Mouse (Mus musculus): ENCODE measurements around the gene Hcn3.

The Hcn3 gene

DNA sequence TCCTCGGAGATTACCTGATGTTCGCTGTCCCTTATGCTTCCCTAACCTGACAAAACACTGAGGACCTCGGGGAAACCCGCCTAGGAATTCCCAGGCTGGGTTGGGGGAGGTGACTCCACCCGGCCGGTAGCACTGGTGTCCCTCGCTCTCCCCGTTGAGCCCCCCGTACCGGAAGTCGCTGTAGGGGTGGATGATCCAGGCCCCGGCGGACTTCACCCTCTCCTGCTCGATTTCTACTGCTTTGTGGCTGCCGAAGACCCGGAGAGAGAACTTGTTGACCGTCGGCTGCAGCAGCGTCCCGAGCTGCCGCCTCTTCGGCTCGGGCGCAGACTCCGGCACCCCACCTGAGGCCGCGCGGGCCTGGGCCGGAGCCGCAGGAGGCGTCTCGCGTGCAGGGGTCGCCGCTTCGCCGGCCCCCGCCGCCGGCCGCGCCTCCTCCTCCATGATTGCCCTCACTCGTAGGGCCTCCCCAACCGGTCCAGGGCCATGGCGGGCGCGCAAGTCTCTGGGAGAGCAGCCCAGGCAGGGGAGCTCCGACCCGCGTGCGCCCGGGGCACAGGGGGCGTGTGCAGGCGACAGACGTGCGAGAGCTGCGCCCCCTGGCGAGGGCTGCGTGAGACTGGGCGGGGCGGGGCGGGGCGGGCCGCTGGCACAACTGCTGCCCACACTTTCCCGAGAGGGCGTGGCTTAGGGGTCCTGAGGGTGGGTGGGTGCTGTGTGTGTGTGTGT is at the start of gene Hcn3:
Gene Hcn3 (minus strand): TSS at position 581 of the 729 bp plus-strand sequence.
- peak; percentile 94 for DNase-seq (ENCODE audit: low read depth)

GRCm38 (mm10) chr3:89209731-89210130 is 49.7 kb upstream of the Hcn3 start:
- DNase-seq (ENCODE audit: low read depth): no peak

GRCm38 (mm10) chr3:89208736-89209135 is 48.7 kb upstream of the Hcn3 start:
- DNase-seq (ENCODE audit: low read depth): no peak

GRCm38 (mm10) chr3:89208075-89208657 is 48.2 kb upstream of the Hcn3 start:
- DNase-seq (ENCODE audit: low read depth): no peak

DNA sequence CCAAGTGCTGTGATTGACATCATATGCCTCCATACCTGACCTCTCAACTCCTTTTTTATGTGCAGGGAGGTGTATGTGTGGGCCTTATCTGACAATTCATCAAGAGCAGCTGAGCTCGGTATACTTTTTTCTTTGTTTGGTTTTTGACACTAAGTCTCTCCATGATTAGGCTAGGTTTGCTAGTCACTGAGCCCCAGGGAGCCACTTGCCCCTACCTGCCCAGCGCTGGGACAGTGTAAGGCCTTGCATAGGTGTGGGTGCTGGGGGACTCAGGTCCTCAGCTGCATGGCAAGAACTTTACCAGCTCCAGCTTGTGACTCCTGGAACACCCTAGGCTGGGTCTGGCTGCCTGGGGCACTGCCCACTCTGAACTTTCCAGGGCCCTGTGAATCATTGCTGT is 46.7 kb upstream of the Hcn3 start:
- no peak for DNase-seq (ENCODE audit: low read depth)

- no peak for DNase-seq (ENCODE audit: low read depth)
Observed at GRCm38 (mm10) chr3:89206079-89206478, 46.1 kb upstream of the Hcn3 start.

DNA sequence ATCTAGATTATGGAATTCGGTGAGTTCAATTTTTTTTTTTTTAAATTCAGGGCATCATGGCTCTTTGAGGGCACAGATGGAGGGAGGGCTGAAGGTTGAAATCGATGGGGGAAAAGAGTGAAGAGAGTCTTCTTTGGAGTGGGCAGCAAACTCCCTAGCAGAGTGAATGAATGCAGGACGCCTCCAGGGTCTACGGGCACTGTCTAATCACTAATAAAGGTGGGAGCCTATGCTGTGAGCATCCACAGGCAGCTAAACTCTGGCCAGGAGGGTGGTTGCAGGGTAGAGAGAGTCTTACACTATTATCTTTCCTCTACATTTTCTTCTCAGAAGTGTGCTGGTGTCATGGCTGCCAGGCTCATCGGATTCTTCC is 43.1 kb upstream of the Hcn3 start:
- DNase-seq (ENCODE audit: low read depth): no peak

DNA sequence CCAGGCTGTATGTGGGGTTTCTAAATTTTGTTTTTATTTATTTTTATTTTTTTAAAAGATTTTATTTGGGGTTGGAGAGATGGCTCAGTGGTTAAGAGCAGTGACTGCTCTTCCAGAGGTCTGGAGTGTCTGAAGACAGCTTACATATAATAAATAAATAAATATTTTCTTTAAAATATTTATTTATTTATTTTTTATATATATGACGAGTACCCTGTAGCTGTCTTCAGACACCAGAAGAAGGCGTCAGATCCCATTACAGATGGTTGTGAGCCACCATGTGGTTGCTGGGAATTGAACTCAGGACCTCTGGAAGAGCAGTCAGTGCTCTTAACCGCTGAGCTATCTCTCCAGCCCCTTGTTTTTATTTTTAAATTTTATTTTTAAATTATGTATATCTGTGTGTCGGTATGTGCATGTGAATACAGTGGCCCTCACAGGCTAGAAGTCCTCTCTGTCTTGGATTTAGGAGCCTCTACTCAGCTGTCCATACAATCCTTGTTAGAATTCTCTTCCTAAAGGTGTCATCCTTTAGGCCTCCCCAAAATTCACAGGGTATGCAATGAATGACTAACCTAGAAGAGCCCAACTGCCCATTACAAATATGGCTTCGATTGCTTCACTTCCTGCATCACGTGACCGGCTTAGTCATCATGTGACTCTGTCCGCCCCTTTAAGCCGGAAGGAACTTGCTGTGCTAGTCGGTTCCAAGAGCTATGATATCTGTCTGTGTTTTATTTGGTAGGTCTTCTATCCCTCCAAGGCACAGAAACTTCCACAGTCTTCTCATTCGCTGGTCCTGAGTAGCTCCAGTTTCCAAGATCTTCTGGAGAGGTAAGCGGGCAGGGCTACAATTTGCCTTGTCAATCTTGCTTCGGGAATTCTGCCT is 42.5 kb upstream of the Hcn3 start, which contains the start of gene Gba:
Gene Gba (plus strand): TSS at position 676 of the 889 bp plus-strand sequence.
- peak; percentile 96 for DNase-seq (ENCODE audit: low read depth)

DNA sequence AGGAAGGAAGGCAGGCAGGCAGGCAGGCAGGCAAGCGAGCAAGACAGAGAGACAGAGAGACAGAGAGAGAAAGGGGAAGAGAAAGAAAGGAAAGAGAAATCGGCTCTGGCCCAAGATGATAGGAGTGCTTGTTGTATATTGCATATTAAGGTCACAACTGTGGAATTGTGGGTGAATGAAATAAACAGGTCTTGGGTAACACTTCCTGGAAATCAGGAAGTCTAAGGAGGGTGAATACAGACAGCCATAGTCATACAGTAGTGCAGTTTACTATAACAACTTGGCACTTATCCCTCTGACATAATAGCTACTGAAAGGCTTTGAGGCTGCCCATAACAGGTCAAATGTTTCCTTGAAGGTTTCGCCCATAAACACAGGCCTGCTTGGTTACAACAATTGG is 39.8 kb upstream of the Hcn3 start:
- no peak for DNase-seq (ENCODE audit: low read depth)

DNA sequence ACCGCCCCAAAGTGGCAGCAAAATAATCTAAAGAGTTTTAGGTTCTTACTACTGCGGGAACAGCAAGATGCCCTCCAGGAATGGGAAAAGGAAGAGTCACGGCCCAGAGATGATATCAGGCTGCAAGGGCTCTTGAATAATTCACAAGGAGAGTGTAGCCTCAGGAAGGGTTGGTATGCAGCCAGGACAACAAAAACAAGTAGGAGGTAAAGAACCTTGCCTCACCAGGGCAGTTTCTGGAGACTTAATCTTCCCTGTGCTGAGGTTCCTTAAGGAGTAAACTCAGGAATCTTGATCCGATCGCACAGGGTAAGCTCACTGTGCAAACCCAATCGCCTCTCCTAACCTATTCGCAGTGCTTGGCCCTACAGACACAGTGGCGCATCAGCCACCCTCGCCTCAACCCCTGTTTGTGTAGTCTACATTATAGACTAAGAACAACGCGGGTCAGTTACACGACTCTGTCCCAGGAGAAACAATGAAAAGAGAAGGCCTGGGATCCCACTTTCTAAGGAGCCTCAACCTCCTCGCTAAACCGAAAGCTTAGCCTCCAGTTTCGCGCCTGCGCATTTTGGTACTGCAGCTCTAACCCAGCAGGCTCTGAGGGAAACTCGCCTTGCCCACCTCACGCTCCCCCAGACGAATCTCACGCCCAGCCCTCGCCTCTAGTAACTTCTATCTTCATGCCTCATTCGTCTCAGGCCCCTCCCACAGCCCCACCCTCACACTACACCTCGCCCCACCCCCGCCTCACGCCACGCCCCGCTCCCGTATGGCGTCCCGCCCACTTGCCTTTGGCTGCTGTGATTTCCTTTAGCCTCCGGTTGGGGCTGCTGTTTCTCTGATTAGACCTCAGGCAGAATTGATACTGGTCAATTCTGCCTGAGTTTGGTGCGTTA is 36.2 kb upstream of the Hcn3 start:
- DNase-seq (ENCODE audit: low read depth): peak; percentile 93

DNA sequence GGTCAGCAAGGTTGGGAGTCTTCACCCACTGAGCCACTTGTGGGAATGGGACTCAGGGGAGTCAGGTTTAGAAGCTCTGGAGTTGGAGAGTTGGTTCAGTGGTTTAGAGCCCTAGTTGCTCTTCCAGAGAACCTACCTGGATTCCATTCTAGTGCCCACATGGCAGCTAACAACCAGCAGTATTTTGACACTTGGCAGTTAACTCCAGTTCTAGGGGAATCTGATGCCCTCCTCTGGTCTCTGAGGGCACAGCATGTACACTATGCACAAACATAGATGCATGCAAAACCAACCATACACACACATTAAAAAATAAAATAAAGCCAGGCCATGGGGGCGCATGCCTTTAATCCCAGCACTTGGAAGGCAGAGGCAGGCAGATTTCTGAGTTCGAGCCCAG is 33.9 kb upstream of the Hcn3 start:
- DNase-seq (ENCODE audit: low read depth): peak; percentile 83

DNA sequence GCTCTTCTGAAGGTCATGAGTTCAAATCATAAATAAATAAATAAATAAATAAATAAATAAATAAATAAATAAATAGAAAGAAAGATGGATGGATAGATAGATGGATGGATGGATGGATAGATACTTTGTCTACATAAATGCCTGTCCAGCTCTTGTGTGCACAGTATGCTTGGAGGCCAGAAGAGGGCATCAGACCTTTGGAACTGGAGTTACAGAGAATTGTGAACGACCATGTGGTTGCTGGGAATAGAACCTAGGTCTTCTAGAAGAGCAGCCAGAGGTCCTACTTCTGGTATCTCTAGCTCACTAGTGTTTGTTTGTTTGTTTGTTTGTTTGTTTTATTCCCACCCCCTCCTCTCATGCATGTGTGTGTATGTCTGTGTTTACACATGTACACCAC is 33.4 kb upstream of the Hcn3 start:
- DNase-seq (ENCODE audit: low read depth): no peak

- DNase-seq (ENCODE audit: low read depth): peak; percentile 82
Observed at GRCm38 (mm10) chr3:89190436-89190835, 30.4 kb upstream of the Hcn3 start.

DNA sequence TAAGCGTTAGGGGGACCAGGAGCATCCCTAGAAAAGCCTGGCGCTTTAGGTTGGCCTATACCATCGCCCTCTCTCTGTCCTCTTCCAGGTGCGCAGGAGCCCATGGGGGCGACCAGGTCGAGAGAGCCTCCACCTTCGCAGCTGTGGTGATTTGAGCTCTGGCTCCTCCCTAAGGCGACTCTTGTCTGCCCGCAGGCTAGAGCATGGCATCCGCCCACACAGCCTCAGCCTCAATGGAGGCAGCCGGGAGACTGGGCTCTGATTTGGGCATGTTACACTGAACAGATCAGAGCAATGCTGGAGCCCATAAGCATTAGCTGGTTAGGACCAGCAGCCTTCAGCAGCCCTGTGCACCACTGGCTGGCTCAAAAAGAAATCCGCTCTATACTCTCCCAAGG is 28.5 kb upstream of the Hcn3 start:
- DNase-seq (ENCODE audit: low read depth): peak; percentile 68

GRCm38 (mm10) chr3:89187690-89188477 is 27.9 kb upstream of the Hcn3 start:
- DNase-seq (ENCODE audit: low read depth): peak; percentile 69

- DNase-seq (ENCODE audit: low read depth): no peak
Observed at GRCm38 (mm10) chr3:89187197-89187596, 27.2 kb upstream of the Hcn3 start.

- no peak for DNase-seq (ENCODE audit: low read depth)
Observed at GRCm38 (mm10) chr3:89183959-89184315, 23.9 kb upstream of the Hcn3 start.

DNA sequence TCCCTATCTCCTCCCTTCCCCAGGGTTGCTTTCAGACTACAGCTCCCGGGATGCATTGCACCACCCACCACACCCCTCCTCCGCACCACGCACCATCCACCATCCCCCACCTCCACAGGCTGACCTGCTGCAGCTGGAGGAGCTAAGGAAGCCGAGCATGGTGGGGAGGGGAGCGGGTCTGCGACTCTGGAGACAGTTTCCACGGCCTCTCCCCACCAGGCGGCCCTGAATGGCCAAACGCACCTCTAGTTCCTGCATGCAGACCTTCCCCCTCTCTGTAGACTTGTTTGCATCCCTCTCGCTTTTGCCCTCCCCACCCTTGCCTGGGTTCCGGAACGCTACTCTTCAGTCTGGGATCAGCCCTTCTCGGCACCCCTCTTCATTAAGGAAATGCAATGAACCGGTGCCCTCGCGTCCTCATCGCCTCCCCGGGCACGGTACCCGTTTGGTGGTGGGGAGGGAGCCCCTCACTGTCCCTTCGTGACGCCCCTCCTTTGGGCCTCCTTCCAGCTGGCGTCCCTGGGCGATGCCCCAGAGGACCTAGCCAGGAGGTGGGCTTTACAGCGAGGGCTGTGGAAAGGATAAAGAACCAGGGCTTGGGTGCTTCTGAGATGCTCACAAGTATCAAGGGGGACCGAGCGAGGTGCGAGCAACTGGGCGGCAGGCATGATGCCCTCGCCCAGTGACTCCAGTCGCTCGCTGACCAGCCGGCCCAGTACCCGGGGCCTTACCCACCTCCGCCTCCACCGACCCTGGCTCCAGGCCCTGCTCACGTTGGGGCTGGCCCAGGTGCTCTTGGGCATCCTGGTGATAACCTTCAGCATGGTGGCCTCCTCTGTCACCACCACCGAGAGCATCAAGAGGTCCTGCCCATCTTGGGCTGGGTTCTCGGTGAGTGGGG is 23.3 kb upstream of the Hcn3 start, which contains the start of gene Fam189b:
Gene Fam189b (plus strand): TSS at position 86 of the 901 bp plus-strand sequence.
- DNase-seq (ENCODE audit: low read depth): peak; percentile 71

- no peak for DNase-seq (ENCODE audit: low read depth)
Observed at GRCm38 (mm10) chr3:89182531-89183057, 22.6 kb upstream of the Hcn3 start.
